Mouse (Mus musculus): ENCODE measurements around the gene March5.

DNA sequence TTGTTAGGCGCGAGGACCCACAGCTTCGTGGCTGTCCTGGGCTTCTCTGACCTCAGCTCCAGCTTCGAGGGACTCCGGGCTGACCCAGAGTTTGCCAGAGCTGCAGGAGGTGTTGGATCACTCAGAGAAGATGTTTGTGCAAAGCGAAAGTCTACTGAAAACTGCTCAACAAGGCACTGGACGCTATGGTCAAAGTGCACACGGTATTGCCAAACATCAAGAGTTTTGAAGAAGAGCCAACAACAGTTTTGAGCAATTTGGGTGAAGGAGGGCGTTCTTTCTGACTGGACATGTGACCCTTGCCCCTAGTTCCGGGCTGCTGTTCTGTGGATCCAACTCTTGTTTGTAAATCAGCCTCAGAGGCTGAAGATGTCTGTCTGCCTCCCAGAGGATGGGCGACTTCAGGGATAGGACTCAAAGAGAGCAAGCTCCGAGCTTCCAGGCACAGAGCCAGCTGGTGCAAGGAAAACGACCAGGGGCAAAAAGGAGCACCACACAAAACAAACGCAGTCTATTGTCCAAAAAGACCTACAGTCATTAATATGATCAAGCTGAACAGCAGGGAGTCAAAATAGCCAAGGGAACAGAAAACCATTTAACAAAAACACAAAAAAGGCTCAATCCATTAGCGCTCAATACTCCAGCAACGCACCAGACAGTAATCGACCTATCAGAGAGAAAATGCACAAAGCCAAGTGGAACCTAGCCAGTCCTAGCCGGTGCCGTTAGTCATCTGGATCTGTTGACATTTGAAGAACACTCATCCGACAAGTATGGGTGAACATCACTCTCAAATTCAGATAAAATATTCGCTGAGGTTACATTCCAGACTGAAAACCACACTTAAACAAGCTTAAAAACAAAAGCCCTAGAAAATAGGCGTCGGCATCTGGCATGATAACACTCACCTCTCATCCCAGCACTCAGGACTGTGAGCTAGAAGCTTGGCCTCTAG is 56.9 kb downstream of the March5 start:
- TF ChIP-seq POLR2A (IDR thresholded peaks at IDR 0.05; ENCODE audit: low read depth, low read length): no peak
- TF ChIP-seq CTCF (conservative IDR thresholded peaks at IDR 0.05; ENCODE audit: insufficient read depth, insufficient read length, low read depth, low read length): no peak

All from kidney, adult 2 months (tissue).